Mouse (Mus musculus): ENCODE data around the gene Ros1. TPM values are rescaled to one million over a fixed set of nuclear protein-coding genes. Genes with fewer than 3 reads are reported as not detected.

Gene Ros1
- not detected for total RNA-seq (2021)
- long read RNA-seq, experiment 1, result 0 reads
- long read RNA-seq, experiment 2, result 0 reads

DNA sequence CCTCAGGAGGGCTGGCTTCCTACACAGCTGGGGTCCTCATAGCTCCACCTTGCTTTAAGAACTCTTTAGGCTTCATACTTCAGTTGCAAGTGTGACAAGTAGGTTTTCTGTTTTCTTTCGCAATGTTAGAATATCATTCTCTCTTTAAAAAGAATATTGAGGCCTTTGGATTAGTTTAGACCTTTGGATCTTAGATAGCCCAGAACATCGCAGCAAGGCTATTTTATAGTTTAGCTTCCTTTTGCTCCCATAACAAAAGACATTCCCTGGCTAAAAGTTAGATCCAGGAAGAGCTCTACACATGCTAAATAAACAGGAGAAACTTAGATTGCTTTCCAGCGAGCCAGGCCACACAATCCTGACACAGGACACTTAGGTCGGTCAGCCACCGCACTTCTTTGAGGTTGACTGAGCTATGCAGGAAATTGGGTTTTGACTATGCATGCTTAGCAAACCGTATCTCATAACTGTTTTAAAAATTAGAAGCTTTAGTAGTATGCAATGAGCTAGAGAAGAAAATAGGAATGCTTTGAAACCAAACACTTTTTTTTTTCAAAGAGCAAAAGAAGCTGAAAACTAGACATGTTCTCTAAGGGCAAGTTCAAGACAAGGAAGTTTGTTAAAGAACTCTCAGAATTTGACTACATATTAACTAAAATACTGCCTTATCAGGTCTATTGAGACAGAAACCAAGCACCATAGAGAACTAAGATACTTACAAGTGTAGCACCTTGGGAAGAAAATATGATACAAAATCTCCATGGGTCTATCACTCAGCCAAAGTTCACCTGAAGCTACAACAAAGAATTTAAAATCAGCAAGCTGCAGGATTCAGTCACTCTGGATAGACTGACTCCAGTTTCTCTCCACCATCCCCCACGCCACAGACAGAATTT, at the start of gene Ros1:
Gene Ros1 (minus strand): TSS at position 288 of the 896 bp plus-strand sequence.
- Histone ChIP-seq H3K27ac (no peak within 1 kb of the TSS), H3K4me3 (no peak within 1 kb of the TSS)
- no peak for TF ChIP-seq CTCF (IDR thresholded peaks at IDR 0.05)
- intact Hi-C loops (cut with DNase I), result no loop called here
- no peak for DNase-seq (ENCODE audit: extremely low spot score in 1 of 2, low spot score in 2 of 2)

DNA sequence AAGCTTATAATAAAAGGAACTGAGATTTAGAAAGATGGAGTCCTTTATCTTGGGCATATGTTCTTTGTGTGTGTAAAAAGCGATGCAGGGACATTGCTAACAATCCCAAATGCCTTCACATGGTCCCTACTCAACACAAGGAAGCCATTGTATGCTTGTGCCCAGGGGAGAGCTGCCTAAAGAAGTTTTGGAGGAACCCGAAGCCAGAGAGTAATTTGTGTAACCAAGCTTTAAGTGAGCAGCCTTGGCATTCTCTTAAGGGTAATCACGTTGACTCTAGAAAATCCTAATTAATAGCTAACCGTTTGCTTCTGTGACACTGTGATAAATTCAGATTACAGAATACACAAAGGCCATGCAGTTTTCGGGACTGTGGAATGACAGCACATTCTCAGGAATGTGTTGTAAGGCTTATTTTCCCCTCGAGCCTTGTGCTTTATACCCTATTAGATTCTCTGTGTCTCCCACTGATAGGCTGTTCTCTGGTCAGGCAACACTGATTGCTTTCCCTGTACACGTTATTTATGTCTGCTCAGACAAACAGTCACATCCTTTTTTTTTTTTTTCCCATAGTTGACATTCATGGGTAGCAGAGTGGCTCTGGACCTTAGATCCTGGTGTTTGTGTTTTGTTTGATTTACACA, 47.8 kb upstream of the Ros1 start:
- H3K27ac ChIP-seq, result no peak overlapping the region
- DNase-seq (ENCODE audit: extremely low spot score in 1 of 2, low spot score in 2 of 2), result no peak
- intact Hi-C loops (cut with DNase I), result no loop called here
- TF ChIP-seq CTCF (IDR thresholded peaks at IDR 0.05), result no peak
- H3K4me3 ChIP-seq, result no peak overlapping the region

DNA sequence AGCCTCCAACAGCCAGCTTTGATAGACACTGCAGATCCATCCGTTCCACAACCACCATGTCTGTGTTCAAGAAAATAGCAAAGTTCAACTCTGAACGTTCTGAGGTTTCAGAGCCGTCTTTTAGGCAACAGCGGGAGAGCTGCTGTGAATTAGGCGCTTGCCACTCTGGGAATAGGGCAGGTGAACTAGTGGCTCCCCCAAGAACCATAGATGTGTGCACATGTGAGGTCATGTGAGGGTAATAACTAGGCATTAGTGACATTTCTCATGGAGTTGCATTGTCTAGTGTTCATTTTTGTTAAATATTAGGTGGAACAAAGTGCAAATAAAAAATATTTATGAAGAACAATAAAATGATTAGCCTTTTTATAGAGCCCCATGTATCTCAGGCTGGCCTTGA, 47.0 kb upstream of the Ros1 start:
- no peak for DNase-seq (ENCODE audit: extremely low spot score in 1 of 2, low spot score in 2 of 2)
- intact Hi-C loops (cut with DNase I), result no loop called here
- TF ChIP-seq CTCF (IDR thresholded peaks at IDR 0.05), result no peak
- H3K4me3 ChIP-seq, result no peak overlapping the region
- no peak overlapping the region for H3K27ac ChIP-seq

DNA sequence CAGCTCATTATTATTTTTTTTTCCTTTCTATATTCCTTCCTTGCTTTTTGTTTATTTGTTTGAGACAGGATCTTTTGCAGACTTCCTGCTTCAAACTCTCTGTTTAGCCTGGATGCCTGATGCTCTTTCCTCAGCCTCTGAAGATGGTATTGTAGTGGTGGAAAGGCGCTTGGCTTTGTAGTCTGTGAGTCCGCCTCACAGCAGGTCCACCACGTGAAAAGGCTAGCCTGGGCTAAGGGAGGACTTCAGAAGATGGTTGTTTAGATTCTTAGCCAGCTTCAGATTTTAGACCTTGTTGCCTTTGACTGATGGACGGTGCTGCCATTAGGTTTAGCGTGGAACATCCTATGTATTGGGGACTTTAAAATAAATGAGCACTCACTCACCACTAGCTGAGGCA, 40.4 kb upstream of the Ros1 start:
- DNase-seq (ENCODE audit: extremely low spot score in 1 of 2, low spot score in 2 of 2), result no peak
- intact Hi-C loops (cut with DNase I), result no loop called here

DNA sequence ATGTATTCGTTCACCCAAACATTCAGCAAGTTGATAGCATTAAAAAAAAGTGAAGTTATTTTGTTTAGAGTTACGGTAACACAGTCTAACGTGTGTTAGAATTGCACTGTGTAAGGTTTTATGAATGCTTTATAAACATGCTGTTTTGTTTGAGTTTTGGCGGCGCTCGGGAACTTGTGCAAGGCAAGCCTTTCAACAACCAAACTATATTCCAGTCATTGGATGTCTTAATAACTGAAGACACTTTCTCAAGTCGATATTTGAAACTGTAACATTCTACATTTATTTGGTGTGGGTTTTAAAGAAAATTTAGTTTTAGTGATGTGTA, 39.6 kb upstream of the Ros1 start:
- no peak for TF ChIP-seq CTCF (IDR thresholded peaks at IDR 0.05)
- Histone ChIP-seq H3K4me3 (peak overlapping the region; percentile 64), H3K27ac (no peak overlapping the region)
- intact Hi-C loops (cut with DNase I), result no loop called here
- DNase-seq (ENCODE audit: extremely low spot score in 1 of 2, low spot score in 2 of 2), result no peak

More for the DNA sequence above, 40.4 kb upstream of the Ros1 start:
- no peak for TF ChIP-seq CTCF (IDR thresholded peaks at IDR 0.05)
- Histone ChIP-seq H3K27ac (no peak overlapping the region), H3K4me3 (no peak overlapping the region)

DNA sequence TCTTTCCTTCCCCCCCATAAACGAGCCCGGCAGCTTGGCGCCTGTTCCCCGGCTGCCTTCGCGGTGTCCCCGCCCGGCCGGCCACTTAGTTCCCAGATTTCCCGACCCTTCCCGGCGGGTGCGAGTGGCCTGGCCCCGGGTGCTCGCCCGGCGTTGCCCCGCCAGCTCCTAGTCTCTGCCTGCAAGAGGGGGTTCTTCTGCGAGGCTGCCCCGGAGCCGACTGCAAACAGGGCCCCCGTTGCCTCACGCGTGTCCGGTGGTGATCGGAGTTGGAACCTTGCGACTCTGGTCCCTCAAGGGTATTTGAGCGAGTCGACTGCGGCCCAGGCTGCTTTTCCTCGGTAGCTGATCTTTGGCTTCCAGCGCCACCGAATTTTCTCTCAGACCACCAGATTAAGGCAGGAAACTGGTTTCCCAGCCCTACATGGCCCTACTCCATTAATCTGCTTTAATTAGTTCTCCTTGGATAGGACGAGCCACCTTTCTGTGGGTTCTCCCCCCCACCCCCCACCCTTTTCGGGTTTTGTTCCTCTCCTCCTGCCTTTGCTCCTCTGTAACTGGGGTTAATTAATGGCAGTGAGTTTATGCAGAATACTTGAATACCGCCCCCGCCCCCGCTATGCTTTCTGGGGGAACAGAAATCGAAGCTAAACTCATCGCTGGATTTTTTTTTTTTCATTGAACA, 39.1 kb upstream of the Ros1 start:
- Histone ChIP-seq H3K4me3 (peak overlapping the region; percentile 64), H3K27ac (peak overlapping the region; percentile 58; the same call in 1 of the 2 replicates)
- DNase-seq (ENCODE audit: extremely low spot score in 1 of 2, low spot score in 2 of 2), result peak in 1 of 2 experiments; percentile 23
- intact Hi-C loops (cut with DNase I), result loop anchor here (2.0 kb wide), 2 partner anchors 97 to 151 kb away; no protein-coding TSS in a partner anchor
- TF ChIP-seq CTCF (IDR thresholded peaks at IDR 0.05), result no peak

DNA sequence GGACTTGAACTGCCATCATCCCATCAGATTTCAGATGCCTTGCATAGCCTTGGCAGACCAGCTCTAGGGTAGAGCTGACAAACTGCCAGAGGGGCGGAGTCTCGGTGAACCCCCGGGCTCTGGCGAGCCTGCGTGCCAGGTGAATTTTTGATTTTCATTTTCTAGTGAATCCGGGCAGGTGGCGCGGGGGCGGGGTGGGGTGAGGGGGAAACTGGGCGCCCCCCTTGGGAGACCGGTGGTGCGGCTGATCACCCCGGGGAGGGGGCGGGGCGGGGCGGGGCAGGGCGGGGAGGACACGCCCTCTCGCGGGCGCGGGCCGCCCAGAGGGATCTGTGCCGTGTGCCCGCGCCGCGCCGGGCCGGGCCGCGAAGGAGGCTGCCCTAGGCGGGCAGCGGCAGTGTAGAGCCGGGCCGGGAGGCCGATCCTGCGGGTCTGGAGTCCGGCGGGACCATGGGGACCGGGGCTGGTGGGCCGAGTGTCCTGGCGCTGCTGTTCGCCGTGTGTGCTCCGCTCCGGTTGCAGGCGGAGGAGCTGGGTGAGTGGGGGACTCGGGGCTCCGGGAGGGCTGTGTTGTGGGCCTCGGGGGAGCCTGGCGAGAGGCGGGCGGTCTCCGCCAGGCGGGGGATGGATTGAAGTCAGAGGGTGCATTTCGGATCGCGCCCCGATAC, 38.4 kb upstream of the Ros1 start, which contains the start of gene Dcbld1:
Gene Dcbld1 (plus strand): TSS at position 319 of the 668 bp plus-strand sequence.
- intact Hi-C loops (cut with DNase I), result loop anchor here (2.0 kb wide), 2 partner anchors 97 to 151 kb away; no protein-coding TSS in a partner anchor
- Histone ChIP-seq H3K4me3 (peak within 1 kb of the TSS; percentile 64), H3K27ac (peak within 1 kb of the TSS; percentile 58; the same call in 1 of the 2 replicates)
- DNase-seq (ENCODE audit: extremely low spot score in 1 of 2, low spot score in 2 of 2), result peak; percentile 32 to 34
- TF ChIP-seq CTCF (IDR thresholded peaks at IDR 0.05), result no peak; the same call in 1 of the 2 replicates

DNA sequence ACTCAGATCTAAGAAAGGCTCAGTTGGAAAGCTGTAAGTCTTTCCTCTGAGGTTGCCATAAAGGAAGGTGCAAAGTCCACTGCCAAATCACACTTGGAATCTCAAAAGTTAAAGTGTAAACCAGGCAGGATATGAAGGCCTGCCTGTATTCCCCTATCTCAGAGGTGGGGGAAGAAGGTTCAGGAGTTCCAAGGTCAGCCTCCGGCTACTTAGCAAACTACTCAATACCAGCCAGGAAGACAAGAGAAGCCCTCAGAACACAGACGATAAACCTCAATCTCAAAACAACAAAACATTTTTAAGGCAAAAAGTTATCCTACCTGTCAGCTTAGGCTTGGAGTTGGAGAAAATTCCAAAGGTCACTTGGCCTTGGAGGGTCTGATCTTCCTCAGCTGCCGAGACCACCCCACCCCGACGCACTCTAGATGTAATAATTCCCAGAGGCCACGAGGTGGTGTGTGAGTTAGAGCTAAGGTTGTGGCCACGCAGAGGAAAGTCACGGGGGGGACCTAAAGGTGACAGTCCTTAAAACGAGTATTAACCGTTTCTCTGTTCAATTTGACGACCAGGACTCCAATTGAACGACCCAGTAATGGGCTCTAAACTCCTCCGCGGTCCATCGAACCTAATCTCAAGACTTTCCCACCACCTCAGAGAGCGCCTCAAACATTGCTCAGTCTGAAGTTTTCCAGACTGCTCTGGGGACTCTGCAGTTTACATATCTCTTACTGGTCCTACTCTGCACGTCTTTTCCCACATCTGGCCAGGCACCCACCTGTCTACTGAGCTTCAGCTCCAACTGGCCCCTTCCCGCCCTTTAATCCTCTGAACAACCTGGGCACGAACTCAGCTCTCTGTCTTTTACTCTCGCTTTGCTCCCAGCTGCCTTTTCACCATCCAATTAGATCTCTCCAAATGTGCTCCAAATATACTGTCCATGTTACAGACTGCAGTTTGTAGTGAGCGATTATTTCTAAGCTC, 37.4 kb upstream of the Ros1 start:
- H3K4me3 ChIP-seq, result peak overlapping the region; percentile 64
- peak; percentile 54 for TF ChIP-seq CTCF (IDR thresholded peaks at IDR 0.05)
- H3K27ac ChIP-seq, result no peak overlapping the region
- peak in 1 of 2 experiments; percentile 15 for DNase-seq (ENCODE audit: extremely low spot score in 1 of 2, low spot score in 2 of 2)
- intact Hi-C loops (cut with DNase I), result loop anchor here (2.0 kb wide), 2 partner anchors 98 to 152 kb away; no protein-coding TSS in a partner anchor

DNA sequence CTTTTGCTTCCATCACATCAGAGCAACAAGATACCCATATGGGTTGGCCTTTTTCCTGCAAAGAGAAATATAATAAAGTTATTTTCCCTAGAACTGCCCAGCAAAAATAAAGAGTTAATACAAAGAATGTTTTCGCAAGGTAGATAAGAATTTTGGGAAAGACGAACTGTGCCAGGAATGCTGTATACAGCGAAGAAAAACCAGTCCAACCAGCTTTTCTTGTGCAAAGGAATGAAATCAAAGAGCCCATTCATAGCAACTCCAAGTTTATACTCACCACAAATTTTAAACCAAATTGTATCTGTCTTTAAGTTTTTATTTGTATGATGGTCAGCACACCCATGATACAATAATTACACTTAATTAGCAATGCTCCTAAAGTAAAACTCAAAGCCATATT, 24.6 kb upstream of the Ros1 start:
- Histone ChIP-seq H3K4me3 (no peak overlapping the region), H3K27ac (no peak overlapping the region)
- TF ChIP-seq CTCF (IDR thresholded peaks at IDR 0.05), result no peak
- intact Hi-C loops (cut with DNase I), result loop anchor here (5.0 kb wide), 1 partner anchor 113 kb away; no protein-coding TSS in a partner anchor
- DNase-seq (ENCODE audit: extremely low spot score in 1 of 2, low spot score in 2 of 2), result no peak

DNA sequence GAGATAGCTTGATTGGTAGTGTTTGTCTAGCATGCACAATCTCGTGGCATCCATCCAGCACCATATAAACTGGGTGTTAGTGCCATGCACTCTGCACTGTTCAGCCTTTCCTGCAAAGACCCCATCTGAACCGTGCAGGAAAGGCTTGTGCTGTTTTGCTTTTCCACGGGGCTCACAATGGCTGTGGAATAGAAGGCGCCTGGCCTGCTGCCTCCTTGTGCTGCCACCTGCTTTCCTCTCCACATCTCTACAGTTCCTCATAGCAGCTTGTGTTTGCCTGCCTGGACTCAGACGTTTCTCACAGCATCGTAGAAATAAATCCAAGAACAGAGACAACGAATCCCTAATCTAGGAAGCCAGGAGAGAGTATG, 22.5 kb upstream of the Ros1 start:
- TF ChIP-seq CTCF (IDR thresholded peaks at IDR 0.05), result no peak; the same call in 1 of the 2 replicates
- H3K4me3 ChIP-seq, result no peak overlapping the region
- H3K27ac ChIP-seq, result no peak overlapping the region
- intact Hi-C loops (cut with DNase I), result loop anchor here (1.0 to 5.0 kb wide), 2 partner anchors 115 to 168 kb away; no protein-coding TSS in a partner anchor
- no peak for DNase-seq (ENCODE audit: extremely low spot score in 1 of 2, low spot score in 2 of 2)

Measured in left cerebral cortex, adult 2 months (tissue).